Mouse (Mus musculus): ENCODE measurements around the gene Mesp2. TPM values are rescaled to one million over a fixed set of nuclear protein-coding genes. Genes with fewer than 3 reads are reported as not detected.
A peak's percentile ranks its signal among the peaks of the same experiment; 100 is the strongest.

Gene Mesp2
- polyA plus RNA-seq, 1 experiment from 2014 or later: 0.82 TPM

- WGBS: 84% methylated on average over 2 of the region's 2 CpGs
- Histone ChIP-seq H3K4me3 (replicated peaks) (no peak overlapping the region), H3K9ac (no peak overlapping the region), H3K4me2 (peak overlapping the region; percentile 62), H3K27ac (no peak overlapping the region), H3K9me3 (replicated peaks) (no peaks in the 10 kb centered on the region), H3K36me3 (no peaks in the 10 kb centered on the region), H3K27me3 (peaks cover 8% of the 10 kb centered on the region; the same call in 1 of the 2 replicates), H3K4me1 (peaks cover 44% of the 10 kb centered on the region)
- no peak for ATAC-seq (replicated peaks; ENCODE audit: low FRiP score)
These were observed 35.8 kb downstream of the Mesp2 start for GRCm38 (mm10) chr7:79846342-79846741.

GRCm38 (mm10) chr7:79847456-79848451, 37.2 kb downstream of the Mesp2 start:
- 6% methylated on average over 53 of the region's 53 CpGs for WGBS
- peak; percentile 89 for ATAC-seq (replicated peaks; ENCODE audit: low FRiP score)
- H3K4me2 ChIP-seq: peak overlapping the region; percentile 62
- H3K9me3 ChIP-seq (replicated peaks): no peaks in the 10 kb centered on the region
- H3K4me3 ChIP-seq (replicated peaks): peak overlapping the region; percentile 43
- H3K4me1 ChIP-seq: peaks cover 36% of the 10 kb centered on the region
- no peaks in the 10 kb centered on the region for H3K36me3 ChIP-seq
- peak overlapping the region; percentile 19 for H3K9ac ChIP-seq
- H3K27me3 ChIP-seq: peaks cover 8% of the 10 kb centered on the region; the same call in 1 of the 2 replicates
- peak overlapping the region; percentile 55; the same call in 1 of the 2 replicates for H3K27ac ChIP-seq

GRCm38 (mm10) chr7:79856305-79856704, 45.8 kb downstream of the Mesp2 start:
- Histone ChIP-seq H3K27ac (no peak overlapping the region), H3K4me1 (peaks cover 32% of the 10 kb centered on the region), H3K4me3 (replicated peaks) (no peak overlapping the region), H3K9me3 (replicated peaks) (no peaks in the 10 kb centered on the region), H3K9ac (no peak overlapping the region), H3K4me2 (no peak overlapping the region), H3K36me3 (no peaks in the 10 kb centered on the region), H3K27me3 (no peaks in the 10 kb centered on the region)
- WGBS: 67% methylated on average over 4 of the region's 4 CpGs
- no peak for ATAC-seq (replicated peaks; ENCODE audit: low FRiP score)

- Histone ChIP-seq H3K4me1 (peaks cover 32% of the 10 kb centered on the region), H3K27ac (peak overlapping the region; percentile 33; the same call in 1 of the 2 replicates), H3K36me3 (no peaks in the 10 kb centered on the region), H3K4me3 (replicated peaks) (no peak overlapping the region), H3K9me3 (replicated peaks) (no peaks in the 10 kb centered on the region), H3K4me2 (0 out of 2 replicates have a peak overlapping the region, but pooled peaks have one; percentile 0), H3K9ac (no peak overlapping the region), H3K27me3 (no peaks in the 10 kb centered on the region)
- ATAC-seq (replicated peaks; ENCODE audit: low FRiP score): no peak
- 50% methylated on average over 11 of the region's 11 CpGs for WGBS
These were observed 47.8 kb downstream of the Mesp2 start for GRCm38 (mm10) chr7:79858202-79858934.

GRCm38 (mm10) chr7:79858956-79859630, 48.6 kb downstream of the Mesp2 start:
- no peaks in the 10 kb centered on the region for H3K9me3 ChIP-seq (replicated peaks)
- 0 out of 2 replicates have a peak overlapping the region, but pooled peaks have one; percentile 9 for H3K27ac ChIP-seq
- no peak for ATAC-seq (replicated peaks; ENCODE audit: low FRiP score)
- no peaks in the 10 kb centered on the region for H3K36me3 ChIP-seq
- no peaks in the 10 kb centered on the region for H3K27me3 ChIP-seq
- 40% methylated on average over 9 of the region's 9 CpGs for WGBS
- H3K4me2 ChIP-seq: no peak overlapping the region
- H3K4me1 ChIP-seq: peaks cover 32% of the 10 kb centered on the region
- H3K4me3 ChIP-seq (replicated peaks): no peak overlapping the region
- H3K9ac ChIP-seq: no peak overlapping the region

GRCm38 (mm10) chr7:79860811-79861210, 50.3 kb downstream of the Mesp2 start, which contains the start of gene Anpep:
TSS of gene Anpep (minus strand) at chr7:79861059.
- H3K4me3 ChIP-seq (replicated peaks): no peak within 1 kb of the TSS
- no peaks in the 10 kb centered on the region for H3K36me3 ChIP-seq
- no peak within 1 kb of the TSS for H3K9ac ChIP-seq
- H3K9me3 ChIP-seq (replicated peaks): no peaks in the 10 kb centered on the region
- H3K4me2 ChIP-seq: no peak within 1 kb of the TSS
- H3K27me3 ChIP-seq: no peaks in the 10 kb centered on the region
- H3K4me1 ChIP-seq: peaks cover 21% of the 10 kb centered on the region
- 82% methylated on average over 9 of the region's 9 CpGs for WGBS
- no peak within 1 kb of the TSS for H3K27ac ChIP-seq
- ATAC-seq (replicated peaks; ENCODE audit: low FRiP score): no peak

- H3K4me3 ChIP-seq (replicated peaks): no peak overlapping the region
- H3K9me3 ChIP-seq (replicated peaks): no peaks in the 10 kb centered on the region
- H3K9ac ChIP-seq: no peak overlapping the region
- H3K4me2 ChIP-seq: no peak overlapping the region
- 85% methylated on average over 8 of the region's 8 CpGs for WGBS
- H3K36me3 ChIP-seq: no peaks in the 10 kb centered on the region
- no peak for ATAC-seq (replicated peaks; ENCODE audit: low FRiP score)
- no peak overlapping the region for H3K27ac ChIP-seq
- H3K27me3 ChIP-seq: no peaks in the 10 kb centered on the region
- peaks cover 25% of the 10 kb centered on the region for H3K4me1 ChIP-seq
These were observed 51.3 kb downstream of the Mesp2 start for GRCm38 (mm10) chr7:79861794-79862193.

Other genes with a start within 250 kb of the Mesp2 start
- gene Rhcg, start 193.1 kb upstream of the Mesp2 start, polyA plus RNA-seq (2015; fragmentation: Nextera tagmentation; extraction: Ambion mirVana): 28.8 and 29.9 TPM in 2 replicates
- gene Ticrr, start 150.5 kb upstream of the Mesp2 start, polyA plus RNA-seq (2015; fragmentation: Nextera tagmentation; extraction: Ambion mirVana): 11.2 and 11.6 TPM in 2 replicates
- 5.0 and 5.1 TPM in 2 replicates for gene Kif7, start 95.0 kb upstream of the Mesp2 start, polyA plus RNA-seq (2015; fragmentation: Nextera tagmentation; extraction: Ambion mirVana)
- 0.70 TPM in 1 of 2 replicates, not detected in the other for gene Plin1, start 77.8 kb upstream of the Mesp2 start, polyA plus RNA-seq (2015; fragmentation: Nextera tagmentation; extraction: Ambion mirVana)
- 11.4 and 12.2 TPM in 2 replicates for gene Pex11a, start 67.6 kb upstream of the Mesp2 start, polyA plus RNA-seq (2015; fragmentation: Nextera tagmentation; extraction: Ambion mirVana)
- gene Wdr93, start 67.6 kb upstream of the Mesp2 start, polyA plus RNA-seq (2015; fragmentation: Nextera tagmentation; extraction: Ambion mirVana): 0.39 and 0.55 TPM in 2 replicates
- not detected in 2 replicates for gene Mesp1, start 16.9 kb upstream of the Mesp2 start, polyA plus RNA-seq (2015; fragmentation: Nextera tagmentation; extraction: Ambion mirVana)
- gene Anpep, start 50.3 kb downstream of the Mesp2 start, polyA plus RNA-seq (2015; fragmentation: Nextera tagmentation; extraction: Ambion mirVana): 72.4 and 81.7 TPM in 2 replicates
- 36.6 and 43.2 TPM in 2 replicates for gene Ap3s2, start 109.9 kb downstream of the Mesp2 start, polyA plus RNA-seq (2015; fragmentation: Nextera tagmentation; extraction: Ambion mirVana)
- gene Arpin, start 124.6 kb downstream of the Mesp2 start, polyA plus RNA-seq (2015; fragmentation: Nextera tagmentation; extraction: Ambion mirVana): 30.5 and 30.7 TPM in 2 replicates
- 20.1 and 20.5 TPM in 2 replicates for gene Zfp710, start 214.1 kb downstream of the Mesp2 start, polyA plus RNA-seq (2015; fragmentation: Nextera tagmentation; extraction: Ambion mirVana)

All from kidney, embryonic 15.5 days (tissue).